Mouse (Mus musculus): ENCODE results near the gene Rad1. TPM values are rescaled to one million over a fixed set of nuclear protein-coding genes. Genes with fewer than 3 reads are reported as not detected.

Gene Rad1
- 21.4 and 21.8 TPM in 2 replicates for polyA plus RNA-seq (2015; fragmentation: Nextera tagmentation; extraction: Ambion mirVana)

DNA sequence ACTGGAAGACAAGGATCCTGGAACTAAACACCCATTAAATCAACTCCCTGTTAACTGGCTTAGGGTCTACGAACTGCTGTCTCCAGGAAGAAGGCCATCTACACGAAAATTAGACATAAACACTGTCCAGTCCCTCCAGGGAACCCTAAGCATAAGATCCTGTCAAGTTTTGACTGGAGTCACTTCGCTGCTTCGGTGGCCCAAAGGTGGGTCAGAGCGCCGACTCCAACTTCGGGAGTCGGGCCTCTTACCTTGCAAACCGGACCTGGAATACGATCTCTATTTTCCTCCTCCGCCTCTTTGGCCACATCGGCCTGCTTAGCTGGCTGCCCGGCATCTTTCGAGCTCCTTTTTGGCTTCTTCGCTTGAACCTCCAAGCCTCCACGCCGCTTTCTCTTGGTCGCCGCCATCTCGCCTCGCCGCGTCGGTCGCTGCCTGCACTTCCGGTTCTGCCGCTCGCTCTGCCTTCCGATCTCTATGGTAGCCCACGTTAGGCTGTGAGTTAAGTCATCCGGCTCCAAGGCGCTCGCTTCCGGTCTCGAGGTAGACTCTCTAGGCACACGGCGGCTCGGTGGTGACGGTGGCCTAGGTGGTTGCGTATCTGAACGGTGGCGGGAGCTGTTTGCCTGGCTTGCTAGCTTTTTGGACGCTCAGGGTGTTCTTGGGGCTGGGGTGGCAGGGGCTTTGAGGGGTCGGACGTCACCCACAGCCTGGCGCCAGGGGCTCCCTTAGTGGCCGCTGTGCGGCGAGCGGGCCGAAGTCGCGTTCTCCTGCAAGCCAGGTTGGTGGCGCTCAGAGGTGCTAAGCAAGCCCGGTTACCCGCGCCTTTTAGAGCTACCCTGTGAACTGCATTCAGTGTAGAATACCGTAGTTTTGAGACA is at the start of gene Rad1, which contains the start of gene Brix1:
Gene Rad1 (plus strand): TSS at position 535 of the 881 bp plus-strand sequence.
Gene Brix1 (minus strand): TSS at position 464 of the 881 bp plus-strand sequence.

DNA sequence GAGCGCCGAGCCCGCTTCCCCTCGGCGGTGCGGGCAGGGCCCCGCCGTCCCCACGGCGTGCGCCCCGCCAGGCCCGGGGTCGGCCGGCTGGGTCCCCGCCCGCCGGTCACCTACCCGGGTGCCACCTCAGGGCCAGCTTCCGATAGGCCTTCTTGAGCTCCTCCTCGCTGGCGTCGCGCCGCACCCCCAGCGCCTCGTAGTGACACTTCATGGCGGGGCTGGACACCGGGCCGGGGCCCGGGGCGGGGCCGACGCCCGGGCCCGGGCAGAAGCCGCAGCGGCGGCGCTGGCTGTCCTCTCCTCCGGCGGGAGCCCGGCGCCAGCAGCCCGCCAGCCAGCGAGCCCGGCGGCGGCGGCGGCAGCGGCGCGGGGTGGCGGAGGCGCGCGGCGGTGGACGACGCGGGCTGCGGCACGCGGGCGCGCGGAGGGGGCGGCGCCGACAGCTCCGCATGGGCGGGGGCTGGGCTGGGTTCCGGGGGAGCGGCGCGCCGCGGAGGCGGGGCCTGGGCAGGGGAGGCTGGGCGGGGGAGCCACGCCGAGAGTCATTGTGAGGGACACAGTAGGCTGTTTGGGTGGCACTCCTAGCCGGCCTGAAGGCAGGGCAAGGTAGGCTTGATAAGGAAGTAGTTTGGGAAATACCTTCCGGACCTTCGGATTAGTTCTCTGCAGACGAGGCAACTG is 15.5 kb upstream of the Rad1 start, which contains the start of gene Dnajc21:
Gene Dnajc21 (minus strand): TSS at position 366 of the 681 bp plus-strand sequence.

Other genes with a start within 250 kb of the Rad1 start
- not detected in 2 replicates for gene Gm21973, start 160.6 kb upstream of the Rad1 start, polyA plus RNA-seq (2015; fragmentation: Nextera tagmentation; extraction: Ambion mirVana)
- gene Agxt2, start 127.5 kb upstream of the Rad1 start, polyA plus RNA-seq (2015; fragmentation: Nextera tagmentation; extraction: Ambion mirVana): not detected in 2 replicates
- 17.6 and 20.6 TPM in 2 replicates for gene Dnajc21, start 15.5 kb upstream of the Rad1 start, polyA plus RNA-seq (2015; fragmentation: Nextera tagmentation; extraction: Ambion mirVana)
- 46.8 and 58.8 TPM in 2 replicates for gene Brix1, start 71 bp upstream of the Rad1 start, polyA plus RNA-seq (2015; fragmentation: Nextera tagmentation; extraction: Ambion mirVana)
- not detected in 2 replicates for gene Ttc23l, start 72.7 kb downstream of the Rad1 start, polyA plus RNA-seq (2015; fragmentation: Nextera tagmentation; extraction: Ambion mirVana)
- 4.8 and 5.6 TPM in 2 replicates for gene Rai14, start 228.6 kb downstream of the Rad1 start, polyA plus RNA-seq (2015; fragmentation: Nextera tagmentation; extraction: Ambion mirVana)